Mouse (Mus musculus): ENCODE data around the gene Trim12c.
"Not testable (repeated sequence)": the region's sequence is repeated elsewhere in the genome, so short reads cannot be mapped to it uniquely, and the experiment has no call there.

The Trim12c gene

GRCm38 (mm10) chr7:104352717-104353599 lies at the start of gene Trim12c:
Gene Trim12c (minus strand): TSS chr7:104353362.
- no peak for DNase-seq

GRCm38 (mm10) chr7:104401140-104401539 lies 48.0 kb upstream of the Trim12c start:
- DNase-seq, result no peak

- no peak for DNase-seq
Observed at GRCm38 (mm10) chr7:104400698-104401097, 47.5 kb upstream of the Trim12c start, which contains the start of gene Trim30c. Gene Trim30c (minus strand): TSS chr7:104400837.

- DNase-seq, result no peak
Observed at GRCm38 (mm10) chr7:104398492-104398891, 45.3 kb upstream of the Trim12c start.

- DNase-seq, result no peak
Observed at GRCm38 (mm10) chr7:104369736-104370414, 16.7 kb upstream of the Trim12c start, which contains the start of gene Trim30b. Gene Trim30b (minus strand): TSS chr7:104369884.

GRCm38 (mm10) chr7:104366339-104366738 lies 13.2 kb upstream of the Trim12c start:
- no peak for DNase-seq

- DNase-seq, result no peak
Observed at GRCm38 (mm10) chr7:104353600-104353967, 422 bp upstream of the Trim12c start.

- DNase-seq, result not testable (repeated sequence)
Observed at GRCm38 (mm10) chr7:104348043-104348442, 5.1 kb downstream of the Trim12c start.

GRCm38 (mm10) chr7:104340744-104341143 lies 12.4 kb downstream of the Trim12c start:
- not testable (repeated sequence) for DNase-seq

GRCm38 (mm10) chr7:104335547-104335946 lies 17.6 kb downstream of the Trim12c start:
- not testable (repeated sequence) for DNase-seq

GRCm38 (mm10) chr7:104329171-104329570 lies 24.0 kb downstream of the Trim12c start, which contains the start of gene Trim34b:
Gene Trim34b (plus strand): TSS chr7:104329471.
- not testable (repeated sequence) for DNase-seq

- DNase-seq, result no peak
Observed at GRCm38 (mm10) chr7:104322028-104322427, 31.1 kb downstream of the Trim12c start.

GRCm38 (mm10) chr7:104315369-104316080 lies 37.6 kb downstream of the Trim12c start, which contains the start of gene Trim12a:
Gene Trim12a (minus strand): TSS chr7:104315466.
- DNase-seq, result not testable (repeated sequence)

GRCm38 (mm10) chr7:104314796-104315353 lies 38.3 kb downstream of the Trim12c start:
- DNase-seq, result no peak

GRCm38 (mm10) chr7:104291638-104292400 lies 61.3 kb downstream of the Trim12c start:
- DNase-seq, result no peak

GRCm38 (mm10) chr7:104290641-104291040 lies 62.5 kb downstream of the Trim12c start:
- no peak for DNase-seq

All from cerebellum, adult 9-10 months (tissue).